Mouse (Mus musculus) neural tube, postnatal 0 days (tissue): ENCODE results near the gene Gm34653. TPM values are rescaled to one million over a fixed set of nuclear protein-coding genes. Genes with fewer than 3 reads are reported as not detected.

Experiments used
- polyA plus RNA-seq: library from polyadenylated mRNA; unstranded; fragments of >200 nt; fragmentation: Nextera tagmentation; extraction: Ambion mirVana; gene quantifications from 2 replicates; pipeline ENCODE4 v1.2.1, GENCODE M21; 2015

The Gm34653 gene
- not detected in 2 replicates for polyA plus RNA-seq

GRCm38 (mm10) chr2:34832766-34833457, at the start of gene Gm34653:
Gene Gm34653, plus strand, starts transcription at chr2:34833007.

DNA sequence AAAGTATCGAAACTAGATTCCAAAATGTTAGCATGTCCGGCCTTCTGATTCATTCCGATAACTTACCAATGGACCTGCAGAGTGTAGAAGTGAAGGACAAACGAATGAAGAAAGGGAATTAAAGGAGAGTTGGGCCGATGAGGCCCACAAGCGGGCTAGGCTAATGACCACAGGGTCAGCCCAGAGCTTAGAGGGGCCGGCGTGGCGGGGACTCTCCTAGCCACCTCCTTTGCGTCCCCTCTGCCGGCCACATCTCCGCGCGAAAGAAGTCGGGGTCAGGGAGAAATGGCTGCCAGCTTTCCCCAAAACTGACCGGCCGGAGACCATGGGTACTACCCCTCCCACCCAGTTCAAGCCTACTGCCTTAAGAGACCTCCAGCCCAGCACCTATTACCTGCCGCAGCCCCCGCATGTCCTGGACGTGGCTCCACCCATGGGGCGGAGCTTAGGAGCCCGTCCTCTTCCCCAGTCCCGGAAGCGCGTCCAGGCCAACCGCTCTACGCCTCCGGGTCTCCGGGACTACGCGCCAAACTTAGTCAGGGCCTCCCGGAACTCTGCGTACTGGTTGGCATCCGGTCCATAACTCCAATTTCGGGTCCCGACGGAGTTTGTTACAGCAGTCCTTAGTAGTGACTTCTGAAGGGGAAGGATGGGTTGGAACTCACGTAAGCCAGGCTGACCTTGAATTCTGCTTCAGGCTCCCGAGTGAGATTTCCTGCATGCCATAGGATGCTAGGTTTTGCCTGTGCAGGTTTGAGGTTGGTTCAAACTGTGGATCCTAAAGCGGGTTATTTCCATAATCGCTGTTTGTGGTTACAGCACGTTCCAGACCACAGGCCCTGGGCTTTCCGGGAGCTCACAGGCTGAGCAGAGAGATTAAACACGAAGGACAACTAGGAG, 33.2 kb upstream of the Gm34653 start, which contains the start of gene Rabepk:
TSS of gene Rabepk (minus strand) at position 556 of the 900 bp plus-strand sequence.

DNA sequence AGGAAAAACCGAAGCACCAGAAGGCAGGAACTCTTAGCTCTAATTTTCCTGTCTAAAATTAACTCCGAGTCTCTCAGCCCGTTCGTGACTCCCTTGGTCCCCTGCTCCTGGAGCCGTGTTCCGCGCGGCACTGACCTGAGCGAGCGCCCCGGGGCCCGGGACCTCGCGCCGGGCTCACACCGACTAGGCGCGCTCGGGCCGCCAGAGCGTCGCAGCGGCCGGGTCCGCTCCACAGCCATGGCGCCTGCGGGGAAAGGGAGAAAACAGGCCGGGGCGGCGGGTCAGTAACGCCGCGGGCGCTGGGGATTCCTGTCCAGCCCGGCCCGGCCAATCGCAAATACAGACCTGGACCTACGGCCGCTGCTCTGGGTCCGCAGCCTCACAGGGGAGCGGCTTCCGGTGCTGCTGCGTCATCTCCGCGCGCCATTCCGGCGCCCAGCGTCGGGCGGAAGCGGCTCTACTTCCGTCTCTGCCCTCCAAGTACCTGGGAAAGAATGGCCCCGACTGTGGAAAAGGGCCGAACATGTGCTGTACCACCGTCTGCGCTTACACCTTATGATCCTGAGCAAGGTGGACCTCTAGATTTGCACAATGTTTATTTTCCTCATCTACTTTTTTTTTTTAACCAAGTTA, 6.9 kb upstream of the Gm34653 start, which contains the start of gene Fbxw2:
TSS of gene Fbxw2 (minus strand) at position 485 of the 633 bp plus-strand sequence.

GRCm38 (mm10) chr2:34874271-34874670, 41.5 kb downstream of the Gm34653 start, which contains the start of gene Cutal:
Gene Cutal, plus strand, starts transcription at chr2:34874396.

GRCm38 (mm10) chr2:34874816-34875345, 42.1 kb downstream of the Gm34653 start, which contains the start of gene Psmd5:
Gene Psmd5, minus strand, starts transcription at chr2:34874968.

Other genes starting within 250 kb of the Gm34653 start
- gene Gapvd1, start 77.8 kb upstream of the Gm34653 start, polyA plus RNA-seq = 74.2 and 77.6 TPM in 2 replicates
- gene Hspa5, start 61.0 kb upstream of the Gm34653 start, polyA plus RNA-seq = 357 TPM in 2 replicates
- gene Rabepk, start 33.1 kb upstream of the Gm34653 start, polyA plus RNA-seq = 26.7 and 27.6 TPM in 2 replicates
- 104 and 106 TPM in 2 replicates for gene Fbxw2, start 6.7 kb upstream of the Gm34653 start, polyA plus RNA-seq
- 0.45 and 0.71 TPM in 2 replicates for gene Cutal, start 41.4 kb downstream of the Gm34653 start, polyA plus RNA-seq
- gene Psmd5, start 42.0 kb downstream of the Gm34653 start, polyA plus RNA-seq = 71.6 and 77.1 TPM in 2 replicates
- gene Phf19, start 81.0 kb downstream of the Gm34653 start, polyA plus RNA-seq = 2.0 and 2.2 TPM in 2 replicates
- gene Traf1, start 128.8 kb downstream of the Gm34653 start, polyA plus RNA-seq = 5.6 and 7.4 TPM in 2 replicates
- 0.57 and 1.3 TPM in 2 replicates for gene Hc, start 228.4 kb downstream of the Gm34653 start, polyA plus RNA-seq